Mouse (Mus musculus) mammary gland, adult 2 months (tissue): ENCODE results near the gene Stx16. TPM values are rescaled to one million over a fixed set of nuclear protein-coding genes. Genes with fewer than 3 reads are reported as not detected.

Experiments used
- polyA plus RNA-seq: library from polyadenylated mRNA; depleted of rRNA; stranded (reverse); fragments of >200 nt; gene quantifications from 2 replicates; pipeline ENCODE4 v1.2.3, GENCODE M21; 2012; ENCODE audit warnings: low replicate concordance; rRNA removed

Gene Stx16
- polyA plus RNA-seq: 40.6 and 43.6 TPM in 2 replicates

DNA sequence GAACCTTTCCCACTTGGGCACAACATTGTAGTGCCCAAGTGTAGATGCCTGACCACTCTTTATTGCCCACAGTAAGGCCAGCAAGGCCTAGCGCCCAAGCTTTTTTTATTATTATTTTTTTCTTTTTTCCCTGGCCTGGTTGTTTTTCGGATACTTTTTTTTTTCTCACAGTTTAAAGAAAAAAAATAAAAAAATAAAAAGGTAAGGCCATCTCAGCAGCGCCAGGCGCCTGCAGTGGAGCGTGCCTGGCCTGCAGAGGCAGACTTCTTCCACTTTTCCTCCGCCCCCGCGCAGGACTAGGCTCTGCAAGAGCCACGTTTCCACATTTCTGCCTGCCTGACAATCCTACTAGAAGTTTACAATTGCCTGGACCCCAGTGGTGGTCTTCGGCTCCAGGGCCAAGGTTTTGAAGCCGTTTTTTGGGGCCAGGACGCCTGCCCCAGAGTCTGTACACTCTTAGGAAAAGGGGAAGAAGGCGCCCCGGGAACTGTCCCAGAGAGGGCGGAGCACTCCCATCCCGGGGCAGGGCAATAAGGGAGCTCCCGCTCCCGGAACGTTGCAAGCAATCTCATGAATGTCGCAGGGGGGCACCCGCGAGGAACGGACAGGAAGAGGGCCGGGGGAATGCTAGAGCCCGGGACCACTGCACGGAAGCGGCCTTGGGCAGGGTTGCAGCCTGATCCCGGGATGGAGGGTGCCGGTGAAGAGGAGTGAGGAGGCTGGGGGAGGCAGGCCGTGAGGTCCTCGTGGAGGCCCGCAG is at the start of gene Stx16:
Stx16 (plus strand) TSS at position 636 of the 760 bp plus-strand sequence.

DNA sequence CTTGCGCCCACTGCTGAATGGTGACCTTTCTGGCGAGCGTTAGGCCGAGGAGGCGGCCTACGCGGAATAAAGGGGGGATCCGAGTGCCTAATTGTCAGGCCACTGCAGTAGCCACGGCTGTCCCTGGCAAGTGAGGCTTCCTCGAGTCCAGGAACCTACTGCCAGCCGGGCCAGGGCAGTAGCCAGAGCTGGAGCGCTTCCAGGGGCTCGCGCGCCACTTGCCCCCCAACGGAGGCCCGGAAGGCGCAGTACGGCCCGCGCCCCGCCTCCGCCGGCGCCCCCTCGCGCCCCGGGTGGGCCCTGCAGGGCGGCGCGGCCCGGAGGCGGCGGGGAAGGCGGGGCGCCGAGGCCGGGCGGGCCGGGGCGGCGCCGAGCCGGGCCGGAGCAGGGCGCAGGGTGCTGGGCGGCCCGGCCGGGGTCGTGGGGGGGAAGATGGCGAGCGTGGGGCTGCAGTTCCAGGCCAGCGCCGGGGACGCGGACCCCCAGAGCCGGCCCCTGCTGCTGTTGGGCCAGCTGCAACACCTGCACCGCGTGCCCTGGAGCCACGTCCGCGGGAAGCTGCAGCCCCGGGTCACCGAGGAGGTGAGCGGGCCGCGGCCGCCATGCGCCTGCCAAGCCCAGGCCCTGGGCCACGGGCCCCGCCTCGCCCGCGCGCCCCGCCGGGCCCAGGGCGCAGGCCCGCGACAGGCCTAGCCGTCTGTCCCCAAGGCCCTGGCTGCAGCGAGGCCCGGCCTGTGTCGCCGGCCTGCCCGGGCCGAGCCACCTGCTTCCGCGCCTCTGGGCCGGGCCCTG is 34.1 kb downstream of the Stx16 start, which contains the start of gene Npepl1:
Npepl1 (plus strand) TSS at position 359 of the 792 bp plus-strand sequence.

Other genes starting within 250 kb of the Stx16 start
- gene Npepl1, start 34.0 kb downstream of the Stx16 start, polyA plus RNA-seq: 138 and 208 TPM in 2 replicates
- gene Gnas, start 208.0 kb downstream of the Stx16 start, polyA plus RNA-seq: 840 and 1,142 TPM in 2 replicates